Mouse (Mus musculus): Measurements from ENCODE around the gene Slc4a4. TPM values are rescaled to one million over a fixed set of nuclear protein-coding genes. Genes with fewer than 3 reads are reported as not detected.
A peak's percentile ranks its signal among the peaks of the same experiment; 100 is the strongest.

Gene Slc4a4
- polyA plus RNA-seq, 2 experiments, result 2.7 to 2.8 TPM

GRCm38 (mm10) chr5:89227948-89228347, 341.3 kb downstream of the Slc4a4 start:
- Histone ChIP-seq H3K4me2 (replicated peaks; ENCODE audit: low read depth, low read length, severe bottlenecking) (no peak overlapping the region), H3K4me1 (ENCODE audit: control insufficient read depth, insufficient read depth, low read length) (peaks cover 8% of the 10 kb centered on the region; the same call in 1 of the 2 replicates), H3K4me3 (replicated peaks; ENCODE audit: low read length) (no peak overlapping the region), H3K27me3 (ENCODE audit: control insufficient read depth, insufficient read depth, low read length) (no peaks in the 10 kb centered on the region), H3K27ac (replicated peaks; ENCODE audit: low read depth, low read length) (no peak overlapping the region), H3K36me3 (ENCODE audit: control insufficient read depth, insufficient read depth, low read length) (no peaks in the 10 kb centered on the region), H3K9ac (ENCODE audit: low read depth, low read length, severe bottlenecking) (no peak overlapping the region), H3K9me3 (ENCODE audit: control insufficient read depth, low read length) (no peaks in the 10 kb centered on the region)
- ATAC-seq (ENCODE audit: low FRiP score, low read depth) (no peak), DNase-seq (ENCODE audit: low spot score) (no peak)
- WGBS, result 81% methylated on average over 2 of the region's 2 CpGs
- TF ChIP-seq POLR2A (IDR thresholded peaks at IDR 0.05; ENCODE audit: borderline replicate concordance, extremely low read depth, insufficient read depth, insufficient read length), result no peak

GRCm38 (mm10) chr5:89229606-89230005, 343.0 kb downstream of the Slc4a4 start:
- ATAC-seq (ENCODE audit: low FRiP score, low read depth) (no peak), DNase-seq (ENCODE audit: low spot score) (no peak)
- no peak for TF ChIP-seq POLR2A (IDR thresholded peaks at IDR 0.05; ENCODE audit: borderline replicate concordance, extremely low read depth, insufficient read depth, insufficient read length)
- no peaks in the 10 kb centered on the region for H3K9me3 ChIP-seq (ENCODE audit: control insufficient read depth, low read length)
- H3K27ac ChIP-seq (replicated peaks; ENCODE audit: low read depth, low read length), result no peak overlapping the region
- WGBS, result 78% methylated on average over 5 of the region's 5 CpGs
- H3K9ac ChIP-seq (ENCODE audit: low read depth, low read length, severe bottlenecking), result no peak overlapping the region
- no peak overlapping the region for H3K4me2 ChIP-seq (replicated peaks; ENCODE audit: low read depth, low read length, severe bottlenecking)
- no peaks in the 10 kb centered on the region for H3K4me1 ChIP-seq (ENCODE audit: control insufficient read depth, insufficient read depth, low read length)
- no peaks in the 10 kb centered on the region for H3K27me3 ChIP-seq (ENCODE audit: control insufficient read depth, insufficient read depth, low read length)
- no peak overlapping the region for H3K4me3 ChIP-seq (replicated peaks; ENCODE audit: low read length)
- H3K36me3 ChIP-seq (ENCODE audit: control insufficient read depth, insufficient read depth, low read length), result no peaks in the 10 kb centered on the region

- no peaks in the 10 kb centered on the region for H3K36me3 ChIP-seq (ENCODE audit: control insufficient read depth, insufficient read depth, low read length)
- TF ChIP-seq POLR2A (IDR thresholded peaks at IDR 0.05; ENCODE audit: borderline replicate concordance, extremely low read depth, insufficient read depth, insufficient read length), result no peak
- H3K27me3 ChIP-seq (ENCODE audit: control insufficient read depth, insufficient read depth, low read length), result no peaks in the 10 kb centered on the region
- DNase-seq (ENCODE audit: low spot score) (peak; percentile 35), ATAC-seq (ENCODE audit: low FRiP score, low read depth) (no peak)
- H3K4me2 ChIP-seq (replicated peaks; ENCODE audit: low read depth, low read length, severe bottlenecking), result no peak overlapping the region
- H3K4me1 ChIP-seq (ENCODE audit: control insufficient read depth, insufficient read depth, low read length), result no peaks in the 10 kb centered on the region
- WGBS, result 52% methylated on average over 7 of the region's 7 CpGs
- no peak overlapping the region for H3K27ac ChIP-seq (replicated peaks; ENCODE audit: low read depth, low read length)
- no peak overlapping the region for H3K4me3 ChIP-seq (replicated peaks; ENCODE audit: low read length)
- H3K9ac ChIP-seq (ENCODE audit: low read depth, low read length, severe bottlenecking), result no peak overlapping the region
- no peaks in the 10 kb centered on the region for H3K9me3 ChIP-seq (ENCODE audit: control insufficient read depth, low read length)
Measured at GRCm38 (mm10) chr5:89232313-89232712, 345.7 kb downstream of the Slc4a4 start.

GRCm38 (mm10) chr5:89251806-89252205, 365.2 kb downstream of the Slc4a4 start:
- WGBS, result 85% methylated on average over 5 of the region's 5 CpGs
- DNase-seq (ENCODE audit: low spot score) (no peak), ATAC-seq (ENCODE audit: low FRiP score, low read depth) (no peak)
- no peak for TF ChIP-seq POLR2A (IDR thresholded peaks at IDR 0.05; ENCODE audit: borderline replicate concordance, extremely low read depth, insufficient read depth, insufficient read length)
- H3K4me1 ChIP-seq (ENCODE audit: control insufficient read depth, insufficient read depth, low read length), result no peaks in the 10 kb centered on the region
- no peaks in the 10 kb centered on the region for H3K36me3 ChIP-seq (ENCODE audit: control insufficient read depth, insufficient read depth, low read length)
- no peaks in the 10 kb centered on the region for H3K9me3 ChIP-seq (ENCODE audit: control insufficient read depth, low read length)
- no peak overlapping the region for H3K27ac ChIP-seq (replicated peaks; ENCODE audit: low read depth, low read length)
- no peak overlapping the region for H3K4me3 ChIP-seq (replicated peaks; ENCODE audit: low read length)
- no peak overlapping the region for H3K4me2 ChIP-seq (replicated peaks; ENCODE audit: low read depth, low read length, severe bottlenecking)
- H3K27me3 ChIP-seq (ENCODE audit: control insufficient read depth, insufficient read depth, low read length), result no peaks in the 10 kb centered on the region
- no peak overlapping the region for H3K9ac ChIP-seq (ENCODE audit: low read depth, low read length, severe bottlenecking)

GRCm38 (mm10) chr5:89259804-89260492, 373.3 kb downstream of the Slc4a4 start:
- DNase-seq (ENCODE audit: low spot score), result no peak
- ATAC-seq (ENCODE audit: low FRiP score, low read depth), result no peak
- no peak for TF ChIP-seq POLR2A (IDR thresholded peaks at IDR 0.05; ENCODE audit: borderline replicate concordance, extremely low read depth, insufficient read depth, insufficient read length)
- H3K4me1 ChIP-seq (ENCODE audit: control insufficient read depth, insufficient read depth, low read length), result no peaks in the 10 kb centered on the region
- H3K9me3 ChIP-seq (ENCODE audit: control insufficient read depth, low read length), result no peaks in the 10 kb centered on the region
- 90% methylated on average over 9 of the region's 9 CpGs for WGBS
- H3K27me3 ChIP-seq (ENCODE audit: control insufficient read depth, insufficient read depth, low read length), result no peaks in the 10 kb centered on the region
- H3K27ac ChIP-seq (replicated peaks; ENCODE audit: low read depth, low read length), result no peak overlapping the region
- H3K36me3 ChIP-seq (ENCODE audit: control insufficient read depth, insufficient read depth, low read length), result no peaks in the 10 kb centered on the region
- no peak overlapping the region for H3K9ac ChIP-seq (ENCODE audit: low read depth, low read length, severe bottlenecking)
- H3K4me2 ChIP-seq (replicated peaks; ENCODE audit: low read depth, low read length, severe bottlenecking), result no peak overlapping the region
- H3K4me3 ChIP-seq (replicated peaks; ENCODE audit: low read length), result no peak overlapping the region
